ENCODE assay signal across 9 mouse cellular contexts in genomic region chr7:34462069-34462468, GRCm38 (mm10).
DNase-seq lines count a peak whose midpoint lies in the region; ATAC-seq and TF ChIP-seq lines count a peak whose summit lies in the region.
"Had no signal": no experiment of that assay in that cellular context is flagged by ENCODE, and none has a peak within 500 bp of the region (broad histone marks: within the 10 kb centered on the region; RNA-seq: fewer than 3 reads in every experiment).

No protein-coding gene starts in this region.

- H3K4me3 ChIP-seq in midbrain, embryonic 10.5 days: no peak overlapping the region
- no peak overlapping the region for H3K4me3 ChIP-seq in midbrain, embryonic 13.5 days (replicated peaks)
- H3K4me3 ChIP-seq: limb, embryonic 12.5 days had no signal

- H3K4me1 ChIP-seq in midbrain, embryonic 10.5 days: 0 out of 2 replicates have a peak, but pooled peaks cover 5% of the 10 kb centered on the region
- no peaks in the 10 kb centered on the region for H3K4me1 ChIP-seq in midbrain, embryonic 13.5 days (replicated peaks)

- no peaks in the 10 kb centered on the region for H3K36me3 ChIP-seq in midbrain, embryonic 10.5 days
- H3K36me3 ChIP-seq in midbrain, embryonic 13.5 days: no peaks in the 10 kb centered on the region
- H3K36me3 ChIP-seq: limb, embryonic 12.5 days had no signal

- no peak overlapping the region for H3K27ac ChIP-seq in midbrain, embryonic 10.5 days (replicated peaks)
- no peak overlapping the region for H3K27ac ChIP-seq in midbrain, embryonic 13.5 days
- H3K27ac ChIP-seq: limb, embryonic 12.5 days had no signal

- POLR2A ChIA-PET in Patski (lab: Charles Lee): no interaction called here

- 64% methylated on average over 9 of the region's 9 CpGs for WGBS in midbrain, embryonic 10.5 days
- 61% methylated on average over 9 of the region's 9 CpGs for whole genome bisulfite sequencing in midbrain, embryonic 13.5 days

- no peaks in the 10 kb centered on the region for H3K9me3 ChIP-seq in midbrain, embryonic 10.5 days (replicated peaks)
- no peaks in the 10 kb centered on the region for H3K9me3 ChIP-seq in midbrain, embryonic 13.5 days
- H3K9me3 ChIP-seq: limb, embryonic 12.5 days had no signal

- CTCF ChIA-PET in Patski (lab: Charles Lee): interaction anchor here (1.2 to 1.9 kb wide), 3 partner anchors 23 to 109 kb away, joined by 3 to 6 read pairs (median 5); no protein-coding TSS in a partner anchor

- peak; percentile 55 for TF ChIP-seq CTCF in Patski (IDR thresholded peaks at IDR 0.05)

- no peak overlapping the region for H3K9ac ChIP-seq in midbrain, embryonic 13.5 days (replicated peaks)
- H3K9ac ChIP-seq: limb, embryonic 12.5 days had no signal

- H3K4me2 ChIP-seq in midbrain, embryonic 13.5 days (replicated peaks): no peak overlapping the region
- H3K4me2 ChIP-seq: limb, embryonic 12.5 days had no signal

- DNase-seq in frontal cortex, postnatal 36 days (ENCODE audit: low spot score in 2 of 2): peak; percentile 5 to 7
- no peak for DNase-seq in frontal cortex, postnatal 10 days (ENCODE audit: low spot score in 2 of 2)
- peak; percentile 41 for DNase-seq in midbrain, embryonic 10.5 days (ENCODE audit: low spot score)
- DNase-seq in Patski (ENCODE audit: low read depth, low spot score): no peak
- peak; percentile 57 for DNase-seq in embryo, embryonic 10.5 days (ENCODE audit: low spot score)
- DNase-seq in naive thymus-derived CD4-positive, alpha-beta T cell, adult 2 months (ENCODE audit: low read depth): peak; percentile 2

- in situ Hi-C loops in Patski (cut with MboI; ENCODE audit: low pct_unique_long_range_greater_than_20kb): no loop called here

- H3K27me3 ChIP-seq in midbrain, embryonic 10.5 days (ENCODE audit: low read depth, poor library complexity, severe bottlenecking): no peaks in the 10 kb centered on the region
- H3K27me3 ChIP-seq in midbrain, embryonic 13.5 days: no peaks in the 10 kb centered on the region
- no peaks in the 10 kb centered on the region for H3K27me3 ChIP-seq in Patski
- H3K27me3 ChIP-seq: limb, embryonic 12.5 days had no signal

- ATAC-seq in midbrain, embryonic 13.5 days: no peak
- no peak for ATAC-seq in Patski
- ATAC-seq in erythroblast, adult 5-6 weeks (replicated peaks; ENCODE audit: low FRiP score, poor library complexity, severe bottlenecking): no peak

Comparison
In these comparisons a context has a peak if more than half of its experiments do, and no peak if none do; other contexts are left out.
1. DNase-seq: peak in frontal cortex, postnatal 36 days (2 of 2), midbrain, embryonic 10.5 days (single experiment), embryo, embryonic 10.5 days (single experiment) and naive thymus-derived CD4-positive, alpha-beta T cell, adult 2 months (single experiment); none in frontal cortex, postnatal 10 days (0 of 2) and Patski (single experiment).